Mouse (Mus musculus) sigmoid colon, adult 10 weeks (tissue): Measurements from ENCODE around the gene Mrpl27. TPM values are rescaled to one million over a fixed set of nuclear protein-coding genes. Genes with fewer than 3 reads are reported as not detected.

Source experiments
- polyA plus RNA-seq: library from polyadenylated mRNA; stranded (reverse); fragments of 350-450 nt; fragmentation: Illumina TruSeq; extraction: RNeasy Lipid Tissue Mini Kit (QIAGEN cat#74804); gene quantifications from one replicate; pipeline ENCODE4 v1.2.3, GENCODE M21; 2014; ENCODE audit warnings: low read depth, low replicate concordance

Mrpl27 gene
- 16.2 TPM for polyA plus RNA-seq

GRCm38 (mm10) chr11:94653663-94654436, at the start of gene Mrpl27, which contains the start of gene Eme1:
Mrpl27 (plus strand) TSS chr11:94653767.
Eme1 (minus strand) TSS chr11:94653964.

GRCm38 (mm10) chr11:94629199-94629883, 24.2 kb upstream of the Mrpl27 start, which contains the start of gene Lrrc59:
Lrrc59 (plus strand) TSS chr11:94629767.

GRCm38 (mm10) chr11:94676754-94677606, 23.4 kb downstream of the Mrpl27 start, which contains the start of gene Xylt2:
Xylt2 (minus strand) TSS chr11:94677515.

GRCm38 (mm10) chr11:94704472-94704871, 50.9 kb downstream of the Mrpl27 start, which contains the start of gene Gm11541:
Gm11541 (minus strand) TSS chr11:94704499.

Other genes with a start within 250 kb of the Mrpl27 start
- gene Cacna1g, start 179.6 kb upstream of the Mrpl27 start, polyA plus RNA-seq: 0.41 TPM
- not detected for gene Spata20, start 167.6 kb upstream of the Mrpl27 start, polyA plus RNA-seq
- gene Epn3, start 153.8 kb upstream of the Mrpl27 start, polyA plus RNA-seq: 1.7 TPM
- gene Mycbpap, start 132.0 kb upstream of the Mrpl27 start, polyA plus RNA-seq: 0.88 TPM
- gene Rsad1, start 104.5 kb upstream of the Mrpl27 start, polyA plus RNA-seq: 6.4 TPM
- gene Chad, start 88.7 kb upstream of the Mrpl27 start, polyA plus RNA-seq: not detected
- 38.9 TPM for gene Acsf2, start 51.9 kb upstream of the Mrpl27 start, polyA plus RNA-seq
- gene Lrrc59, start 24.0 kb upstream of the Mrpl27 start, polyA plus RNA-seq: 60.4 TPM
- gene Eme1, start 197 bp downstream of the Mrpl27 start, polyA plus RNA-seq: not detected
- 0.60 TPM for gene Xylt2, start 23.7 kb downstream of the Mrpl27 start, polyA plus RNA-seq
- not detected for gene Gm11541, start 50.7 kb downstream of the Mrpl27 start, polyA plus RNA-seq
- not detected for gene Cdc34b, start 88.0 kb downstream of the Mrpl27 start, polyA plus RNA-seq
- gene Tmem92, start 128.9 kb downstream of the Mrpl27 start, polyA plus RNA-seq: not detected